Mouse (Mus musculus) ES-E14 (cell line): ENCODE measurements around the gene D8Ertd738e.

ENCODE experiments used
- MAFK ChIP-seq: IDR thresholded peaks from 2 replicates; pipeline ENCODE4 v1.6.1; 2014; ENCODE audit warnings: mild to moderate bottlenecking, low read depth, low read length, inconsistent platforms; ENCODE audit not compliant: insufficient read depth
- ZNF384 ChIP-seq: IDR thresholded peaks from 2 replicates; pipeline ENCODE4 v1.6.1; 2012; ENCODE audit warnings: low read depth, low read length, inconsistent platforms

GRCm38 (mm10) chr8:84249257-84250170 is at the start of gene D8Ertd738e:
- no peak for TF ChIP-seq MAFK
- TF ChIP-seq ZNF384, result no peak
